Mouse (Mus musculus): ENCODE results near the gene Ide.

GRCm38 (mm10) chr19:37238651-37239050 is 99.0 kb downstream of the Ide start:
- no peak for TF ChIP-seq CTCF (IDR thresholded peaks at IDR 0.05; ENCODE audit: extremely low read depth, insufficient read depth, low read length)
- no peak for TF ChIP-seq POLR2A (IDR thresholded peaks at IDR 0.05; ENCODE audit: extremely low read depth, insufficient read depth, low read length)

Measured in cortical plate, adult 2 months (tissue).